Mouse (Mus musculus) thymus, postnatal 4 days (tissue): ENCODE results near the gene Ppp1r21.

Experiments used
- DNase-seq: peaks from one replicate; pipeline ENCODE4 v3.0.0; 2021

Gene Ppp1r21

GRCm38 (mm10) chr17:88530667-88531066 lies 749 bp downstream of the Ppp1r21 start:
- DNase-seq = peak; percentile 27

GRCm38 (mm10) chr17:88531176-88531575 lies 1.3 kb downstream of the Ppp1r21 start:
- DNase-seq = no peak

GRCm38 (mm10) chr17:88537842-88538430 lies 8.0 kb downstream of the Ppp1r21 start:
- peak; percentile 42 for DNase-seq

- DNase-seq = no peak
Observed at GRCm38 (mm10) chr17:88542771-88543416, 13.0 kb downstream of the Ppp1r21 start.

- DNase-seq = no peak
Observed at GRCm38 (mm10) chr17:88543417-88543782, 13.5 kb downstream of the Ppp1r21 start.

GRCm38 (mm10) chr17:88545217-88545784 lies 15.4 kb downstream of the Ppp1r21 start:
- DNase-seq = no peak

GRCm38 (mm10) chr17:88546745-88547144 lies 16.8 kb downstream of the Ppp1r21 start:
- no peak for DNase-seq

- DNase-seq = no peak
Observed at GRCm38 (mm10) chr17:88549411-88550191, 19.7 kb downstream of the Ppp1r21 start.

GRCm38 (mm10) chr17:88550351-88550750 lies 20.4 kb downstream of the Ppp1r21 start:
- peak; percentile 41 for DNase-seq

GRCm38 (mm10) chr17:88550981-88551940 lies 21.3 kb downstream of the Ppp1r21 start:
- peak; percentile 34 for DNase-seq

- DNase-seq = peak; percentile 68
Observed at GRCm38 (mm10) chr17:88552556-88552955, 22.6 kb downstream of the Ppp1r21 start.

GRCm38 (mm10) chr17:88553001-88553449 lies 23.1 kb downstream of the Ppp1r21 start:
- DNase-seq = peak; percentile 70

- peak; percentile 32 for DNase-seq
Observed at GRCm38 (mm10) chr17:88553473-88554087, 23.7 kb downstream of the Ppp1r21 start.

GRCm38 (mm10) chr17:88556176-88556575 lies 26.3 kb downstream of the Ppp1r21 start:
- no peak for DNase-seq

GRCm38 (mm10) chr17:88556688-88557087 lies 26.8 kb downstream of the Ppp1r21 start:
- no peak for DNase-seq

GRCm38 (mm10) chr17:88558168-88558842 lies 28.4 kb downstream of the Ppp1r21 start:
- peak; percentile 63 for DNase-seq

- no peak for DNase-seq
Observed at GRCm38 (mm10) chr17:88563611-88564010, 33.7 kb downstream of the Ppp1r21 start.

GRCm38 (mm10) chr17:88569807-88570540 lies 40.1 kb downstream of the Ppp1r21 start:
- no peak for DNase-seq

GRCm38 (mm10) chr17:88570784-88571183 lies 40.9 kb downstream of the Ppp1r21 start:
- no peak for DNase-seq

GRCm38 (mm10) chr17:88574811-88575210 lies 44.9 kb downstream of the Ppp1r21 start:
- peak; percentile 63 for DNase-seq
